Mouse (Mus musculus) liver, postnatal 0 days (tissue): Measurements from ENCODE around the gene Tap1.
A peak's percentile ranks its signal among the peaks of the same experiment; 100 is the strongest.

ENCODE experiments used
- CTCF ChIP-seq: sonication (generic); IDR thresholded peaks from 2 replicates; pipeline ENCODE4 v1.5.1; 2016; ENCODE audit warnings: antibody characterized with exemption, low read depth
- EP300 ChIP-seq: IDR thresholded peaks from 2 replicates; pipeline ENCODE4 v1.6.1; 2016; ENCODE audit warnings: antibody characterized with exemption, low read depth, mild to moderate bottlenecking

- TF ChIP-seq CTCF (0 out of 2 replicates have a peak, but pooled peaks have one; percentile 2), EP300 (no peak)
These were observed 17.8 kb downstream of the Tap1 start for GRCm38 (mm10) chr17:34205021-34205745.
